Mouse (Mus musculus) limb, embryonic 13.5 days (tissue): ENCODE measurements around the gene Crybg1. TPM values are rescaled to one million over a fixed set of nuclear protein-coding genes. Genes with fewer than 3 reads are reported as not detected.

Experiments used
- polyA plus RNA-seq: library from polyadenylated mRNA; unstranded; fragments of >200 nt; fragmentation: Nextera tagmentation; extraction: Ambion mirVana; gene quantifications from 2 replicates; pipeline ENCODE4 v1.2.1, GENCODE M21; 2015

Gene Crybg1
- polyA plus RNA-seq, 1 experiment from 2014 or later: 1.0 TPM

Other genes starting within 250 kb of the Crybg1 start
- 21.8 and 25.2 TPM in 2 replicates for gene Qrsl1, start 247.1 kb downstream of the Crybg1 start, polyA plus RNA-seq
- gene Rtn4ip1, start 247.0 kb downstream of the Crybg1 start, polyA plus RNA-seq: 14.9 and 16.1 TPM in 2 replicates
- 54.2 and 62.7 TPM in 2 replicates for gene Atg5, start 119.5 kb upstream of the Crybg1 start, polyA plus RNA-seq